Mouse (Mus musculus) hindbrain, postnatal 0 days (tissue): Measurements from ENCODE around the gene Sez6. TPM values are rescaled to one million over a fixed set of nuclear protein-coding genes. Genes with fewer than 3 reads are reported as not detected.
A peak's percentile ranks its signal among the peaks of the same experiment; 100 is the strongest.

Experiments
- ATAC-seq: fragments of 200-750 bp; cut with Nextera tagmentation; 2 replicates; pipeline ENCODE4 v1.8.0; 2017; ENCODE audit warnings: mild to moderate bottlenecking, moderate TSS enrichment, moderate library complexity
- DNase-seq: peaks from one replicate; pipeline ENCODE4 v3.0.0-alpha.2; 2015; ENCODE audit warnings: low spot score
- H3K27ac ChIP-seq: fragments of 300-500 bp; sonication (generic); 2 replicates; pipeline ENCODE4 v1.5.1; 2014; ENCODE audit warnings: mild to moderate bottlenecking
- H3K27me3 ChIP-seq: fragments of 300-500 bp; sonication (generic); 2 replicates; pipeline ENCODE4 v1.6.1; 2014; ENCODE audit warnings: low read length, mixed read lengths; ENCODE audit not compliant: insufficient read depth
- H3K36me3 ChIP-seq: fragments of 300-500 bp; sonication (generic); 2 replicates; pipeline ENCODE4 v1.6.1; 2014; ENCODE audit warnings: low read length, mixed read lengths; ENCODE audit not compliant: insufficient read depth
- H3K4me1 ChIP-seq: fragments of 300-500 bp; sonication (generic); 2 replicates; pipeline ENCODE4 v1.6.1; 2014; ENCODE audit warnings: antibody characterized with exemption, low read length, mixed read lengths; ENCODE audit not compliant: insufficient read depth
- H3K4me2 ChIP-seq: fragments of 300-500 bp; sonication (generic); 2 replicates; pipeline ENCODE4 v1.6.1; 2014; ENCODE audit warnings: low read depth, mild to moderate bottlenecking, low read length, moderate library complexity, mixed read lengths
- H3K4me3 ChIP-seq: fragments of 300-500 bp; sonication (generic); 2 replicates; pipeline ENCODE4 v1.5.1; 2014; ENCODE audit warnings: low read length
- H3K9ac ChIP-seq: fragments of 300-500 bp; sonication (generic); replicated peaks from 2 replicates; pipeline ENCODE4 v1.6.1; 2014; ENCODE audit warnings: mild to moderate bottlenecking, low read length, moderate library complexity, mixed read lengths
- H3K9me3 ChIP-seq: fragments of 300-500 bp; sonication (generic); 2 replicates; pipeline ENCODE4 v1.6.1; 2016; ENCODE audit warnings: low read length, mixed read lengths
- CTCF ChIP-seq: IDR thresholded peaks from 2 replicates; pipeline ENCODE4 v1.5.1; 2016; ENCODE audit warnings: antibody characterized with exemption, control low read depth, low read depth
- WGBS: fragments of 180-500 bp; shearing (Covaris S2); extraction: QIAGEN DNeasy Blood & Tissue Kit; methylation state at CpG from one replicate; pipeline ENCODE4 v1.1.7; 2014; 5-methylcytosine and 5-hydroxymethylcytosine counted together
- polyA plus RNA-seq: library from polyadenylated mRNA; unstranded; fragments of >200 nt; fragmentation: Nextera tagmentation; extraction: Ambion mirVana; gene quantifications from 2 replicates; pipeline ENCODE4 v1.2.1, GENCODE M21; 2015
- total RNA-seq: library from RNA; depleted of rRNA; stranded (reverse); fragments of >200 nt; gene quantifications from 2 replicates; pipeline ENCODE4 v1.2.3, GENCODE M21; 2014

Sez6 gene
- total and polyA plus RNA-seq, 2 experiments from 2014 or later, result 127 to 177 TPM

DNA sequence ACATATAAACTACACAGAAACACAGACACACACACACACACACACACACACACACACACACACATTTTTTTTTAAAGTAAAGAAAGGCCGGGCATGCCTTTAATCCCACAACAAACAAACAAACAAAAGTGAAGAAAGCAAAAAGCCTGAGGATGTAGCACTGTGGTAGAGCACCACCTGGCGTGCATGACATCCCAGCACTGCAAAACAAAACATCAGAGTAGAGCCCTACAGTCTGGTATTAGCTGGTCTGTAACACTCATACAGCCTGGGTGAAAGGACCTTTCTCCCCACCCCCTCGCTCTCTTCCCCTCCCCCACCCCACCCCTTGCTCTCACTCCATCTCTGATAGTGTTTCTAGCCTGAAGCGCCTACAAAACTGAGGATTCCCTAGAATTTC, 45.3 kb downstream of the Sez6 start:
- Histone ChIP-seq H3K4me1 (no peaks in the 10 kb centered on the region), H3K27me3 (no peaks in the 10 kb centered on the region), H3K4me2 (no peak overlapping the region), H3K36me3 (peaks cover 11% of the 10 kb centered on the region; the same call in 1 of the 2 replicates), H3K27ac (no peak overlapping the region), H3K9me3 (no peaks in the 10 kb centered on the region), H3K9ac (no peak overlapping the region), H3K4me3 (no peak overlapping the region)
- no peak for ATAC-seq
- WGBS, result 49% methylated on average over 4 of the region's 4 CpGs
- peak; percentile 38 for TF ChIP-seq CTCF
- DNase-seq, result no peak

DNA sequence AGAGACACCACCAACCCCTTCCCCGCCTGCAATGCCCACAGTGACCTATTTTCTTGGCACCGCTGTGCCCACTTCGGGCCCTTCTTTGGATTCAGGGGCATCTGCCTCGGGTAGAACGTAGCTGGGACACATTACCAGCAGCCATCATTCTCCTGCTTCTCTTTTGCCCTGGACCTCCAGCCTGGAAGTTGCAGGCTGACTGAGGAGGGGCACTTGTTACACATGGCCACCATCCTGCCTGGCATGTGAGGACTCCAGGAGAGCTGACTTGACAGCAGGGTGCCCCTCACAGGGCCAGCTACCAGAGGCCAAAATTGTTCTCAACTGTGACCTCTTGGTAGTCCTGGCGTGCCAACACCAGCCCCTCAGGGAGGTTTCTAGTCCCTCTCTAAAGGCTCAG, 47.6 kb downstream of the Sez6 start:
- Histone ChIP-seq H3K4me1 (no peaks in the 10 kb centered on the region), H3K9ac (no peak overlapping the region), H3K27me3 (no peaks in the 10 kb centered on the region), H3K4me3 (no peak overlapping the region), H3K9me3 (no peaks in the 10 kb centered on the region), H3K27ac (no peak overlapping the region), H3K4me2 (no peak overlapping the region), H3K36me3 (peaks cover 11% of the 10 kb centered on the region; the same call in 1 of the 2 replicates)
- WGBS, result 81% methylated on average over 6 of the region's 6 CpGs
- no peak for DNase-seq
- no peak for TF ChIP-seq CTCF
- no peak for ATAC-seq

DNA sequence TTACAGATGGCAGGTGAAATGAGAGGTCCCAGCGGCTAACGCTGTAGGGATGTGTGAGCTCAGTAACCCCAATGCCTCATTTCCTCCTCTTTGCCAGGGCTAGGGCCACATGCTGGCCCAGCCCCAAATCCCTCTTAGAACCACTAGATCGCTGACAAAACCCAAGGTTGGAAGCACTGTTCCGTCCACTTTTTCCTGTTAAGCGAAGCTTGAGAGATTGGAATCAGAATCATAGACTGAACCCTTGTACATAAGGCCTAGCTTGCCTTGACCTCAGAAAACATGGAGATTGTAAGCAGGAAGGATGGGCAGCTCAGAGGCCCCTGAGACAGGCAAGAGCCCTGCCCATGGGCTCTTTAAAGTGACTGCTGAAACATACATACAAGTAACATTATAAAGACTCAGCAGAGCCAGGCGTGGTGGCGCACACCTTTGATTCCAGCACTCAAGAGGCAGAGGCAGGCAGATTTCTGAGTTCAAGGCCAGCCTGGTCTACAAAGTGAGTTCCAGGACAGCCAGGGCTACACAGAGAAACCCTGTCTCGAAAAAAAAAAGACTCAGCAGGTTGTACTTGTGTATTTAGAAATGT, 48.7 kb downstream of the Sez6 start:
- 83% methylated on average over 8 of the region's 8 CpGs for WGBS
- H3K4me3 ChIP-seq, result no peak overlapping the region
- no peak overlapping the region for H3K4me2 ChIP-seq
- no peaks in the 10 kb centered on the region for H3K27me3 ChIP-seq
- H3K4me1 ChIP-seq, result no peaks in the 10 kb centered on the region
- no peak for TF ChIP-seq CTCF
- ATAC-seq (no peak), DNase-seq (no peak)
- peaks cover 11% of the 10 kb centered on the region; the same call in 1 of the 2 replicates for H3K36me3 ChIP-seq
- H3K9ac ChIP-seq, result no peak overlapping the region
- no peaks in the 10 kb centered on the region for H3K9me3 ChIP-seq
- H3K27ac ChIP-seq, result no peak overlapping the region

DNA sequence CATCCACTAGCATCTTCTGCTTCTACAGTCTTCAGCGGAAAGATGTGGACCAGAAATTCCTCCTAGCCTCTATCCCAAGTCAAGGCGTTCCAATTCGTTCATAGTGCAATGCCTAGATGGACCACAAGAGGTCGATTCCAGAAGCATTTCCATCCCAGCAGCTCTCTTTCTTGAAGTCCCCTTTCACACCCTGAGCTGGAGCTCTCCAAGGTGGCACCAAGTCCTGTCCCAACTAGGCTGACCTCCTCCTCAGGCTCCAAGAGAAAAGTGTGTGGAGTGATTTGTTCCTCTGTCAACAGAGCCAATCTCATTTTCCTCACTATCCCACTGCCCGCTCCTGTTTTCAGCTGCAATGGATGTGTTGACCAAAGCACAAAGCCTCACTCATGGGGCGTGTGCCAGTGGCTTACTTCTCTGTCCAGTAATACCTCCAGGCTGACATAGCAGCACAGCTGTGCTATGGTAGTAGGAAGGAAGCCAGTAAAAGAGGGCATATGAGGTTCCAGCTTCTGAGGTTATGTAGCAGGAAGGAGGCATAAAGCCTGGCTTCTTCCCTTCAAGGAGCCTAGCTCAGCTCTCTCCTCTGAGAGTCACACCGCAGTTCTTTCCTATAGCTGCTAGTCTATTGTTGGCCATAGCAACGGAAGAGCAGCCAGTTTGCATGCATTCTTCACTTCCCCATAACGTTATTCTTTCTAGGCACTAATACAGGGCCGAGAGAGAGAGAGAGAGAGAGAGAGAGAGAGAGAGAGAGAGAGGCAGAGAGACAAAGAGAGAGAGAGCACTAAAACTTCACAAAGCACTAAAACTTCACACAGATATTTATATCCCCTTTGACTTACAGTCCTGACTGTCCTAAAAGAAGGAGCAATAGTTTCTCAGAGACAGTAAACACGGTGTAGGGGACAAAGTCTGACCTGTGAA, 49.9 kb downstream of the Sez6 start:
- Histone ChIP-seq H3K27ac (peak overlapping the region; percentile 59; the same call in 1 of the 2 replicates), H3K9me3 (no peaks in the 10 kb centered on the region), H3K4me1 (no peaks in the 10 kb centered on the region), H3K9ac (no peak overlapping the region), H3K4me2 (peak overlapping the region; percentile 93; the same call in 1 of the 2 replicates), H3K4me3 (no peak overlapping the region), H3K36me3 (peaks cover 11% of the 10 kb centered on the region; the same call in 1 of the 2 replicates), H3K27me3 (no peaks in the 10 kb centered on the region)
- peak; percentile 82 for DNase-seq
- no peak for ATAC-seq
- WGBS, result 34% methylated on average over 11 of the region's 11 CpGs
- peak; percentile 80 for TF ChIP-seq CTCF

DNA sequence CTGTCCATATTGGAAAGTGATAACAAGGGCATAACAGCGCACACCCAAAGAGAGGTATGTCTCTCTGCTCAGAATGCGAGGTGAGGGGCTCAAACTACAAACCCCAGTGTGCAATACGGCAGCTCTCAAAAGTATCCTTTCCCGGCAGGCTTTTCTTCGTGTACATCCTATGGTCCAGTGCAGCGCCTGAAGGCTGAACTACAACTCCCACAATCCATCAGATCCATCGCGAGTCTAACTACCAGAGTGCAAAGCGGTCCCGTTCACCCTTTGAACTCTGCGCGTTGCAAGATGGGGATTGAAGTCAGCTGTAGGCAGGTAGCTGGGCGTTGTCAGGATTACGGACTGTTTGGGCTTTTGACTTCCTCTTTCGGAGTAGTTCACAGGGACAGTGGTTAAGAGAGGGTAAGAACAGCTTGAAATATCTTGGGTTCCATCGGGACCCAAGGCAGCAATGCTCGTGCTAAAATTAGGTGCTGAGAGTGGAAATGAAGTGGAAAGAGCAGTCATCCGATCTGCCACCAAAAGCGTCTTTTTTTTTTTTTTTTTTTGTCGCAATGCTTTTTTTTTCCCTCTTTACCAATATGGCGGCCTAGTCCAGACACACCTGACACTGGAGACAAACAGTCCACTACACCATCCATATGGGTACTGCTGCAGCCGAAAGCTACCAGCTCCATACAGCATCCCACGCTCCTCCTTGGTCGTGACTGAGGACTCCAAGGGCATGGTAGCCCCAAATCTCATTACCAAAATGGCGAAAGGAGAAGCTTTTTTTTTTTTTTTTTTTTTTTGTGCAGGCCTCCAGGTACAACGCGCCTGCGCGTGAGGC, 51.2 kb downstream of the Sez6 start:
- no peaks in the 10 kb centered on the region for H3K27me3 ChIP-seq
- H3K4me3 ChIP-seq, result peak overlapping the region; percentile 98
- no peak for TF ChIP-seq CTCF
- under 1% methylated on average over 29 of the region's 29 CpGs for WGBS
- ATAC-seq, result peak; percentile 88
- peak overlapping the region; percentile 65 for H3K9ac ChIP-seq
- peaks cover 8% of the 10 kb centered on the region; the same call in 1 of the 2 replicates for H3K36me3 ChIP-seq
- H3K9me3 ChIP-seq, result no peaks in the 10 kb centered on the region
- H3K4me2 ChIP-seq, result peak overlapping the region; percentile 93
- peak; percentile 99 for DNase-seq
- H3K27ac ChIP-seq, result peak overlapping the region; percentile 99
- no peaks in the 10 kb centered on the region for H3K4me1 ChIP-seq

DNA sequence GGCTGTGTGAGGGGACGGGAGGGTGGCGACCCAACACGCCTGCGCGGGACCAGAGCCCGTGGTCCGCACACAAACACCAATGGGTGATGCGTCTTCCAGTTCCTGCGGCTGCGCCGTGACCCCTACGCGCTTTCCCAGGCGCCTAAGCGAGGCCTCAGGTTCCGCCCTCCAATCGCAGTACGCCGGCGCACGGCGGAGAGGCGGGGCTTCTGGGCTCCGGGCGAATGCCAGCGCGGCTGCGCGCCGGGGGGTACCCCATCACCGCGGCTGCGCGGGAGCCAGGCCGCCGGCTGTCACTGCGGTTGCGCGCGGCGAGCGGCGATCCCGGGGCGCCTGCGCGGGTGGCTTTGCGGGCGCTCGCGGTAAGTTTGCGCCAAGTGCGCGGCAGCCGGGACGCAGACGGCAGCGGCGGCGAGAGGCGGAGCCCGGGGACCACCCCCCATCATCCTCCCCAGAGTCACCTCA, 51.9 kb downstream of the Sez6 start, which contains the start of gene Phf12:
Gene Phf12, plus strand, starts transcription at position 314 of the 465 bp plus-strand sequence.
- no peak for TF ChIP-seq CTCF
- DNase-seq, result peak; percentile 100
- peak within 1 kb of the TSS; percentile 98 for H3K4me3 ChIP-seq
- H3K36me3 ChIP-seq, result peaks cover 6% of the 10 kb centered on the region; the same call in 1 of the 2 replicates
- peak within 1 kb of the TSS; percentile 99 for H3K9ac ChIP-seq
- no peaks in the 10 kb centered on the region for H3K4me1 ChIP-seq
- ATAC-seq, result peak; percentile 91
- no peaks in the 10 kb centered on the region for H3K27me3 ChIP-seq
- H3K4me2 ChIP-seq, result peak within 1 kb of the TSS; percentile 93
- 0% methylated on average over 59 of the region's 62 CpGs for WGBS
- peak within 1 kb of the TSS; percentile 99 for H3K27ac ChIP-seq
- no peaks in the 10 kb centered on the region for H3K9me3 ChIP-seq
